Mouse (Mus musculus) thymus, postnatal 10 days (tissue): Measurements from ENCODE around the gene Nxn.

ENCODE experiments used
- DNase-seq, 2 experiments: peaks; one replicate each; pipeline ENCODE4 v3.0.0; 2021; ENCODE audit warnings: low spot score in 2 of 2

The Nxn gene

GRCm38 (mm10) chr11:76363636-76364035 lies 35.3 kb downstream of the Nxn start:
- DNase-seq, result no peak

GRCm38 (mm10) chr11:76363178-76363577 lies 35.8 kb downstream of the Nxn start:
- DNase-seq, result no peak

GRCm38 (mm10) chr11:76361422-76361821 lies 37.5 kb downstream of the Nxn start:
- no peak for DNase-seq

- no peak for DNase-seq
These were observed 38.7 kb downstream of the Nxn start for GRCm38 (mm10) chr11:76360255-76360654.

GRCm38 (mm10) chr11:76358628-76359320 lies 40.2 kb downstream of the Nxn start:
- DNase-seq, result no peak

- no peak for DNase-seq
These were observed 41.5 kb downstream of the Nxn start for GRCm38 (mm10) chr11:76357464-76357863.

- DNase-seq, result no peak
These were observed 42.8 kb downstream of the Nxn start for GRCm38 (mm10) chr11:76356091-76356490.

- no peak for DNase-seq
These were observed 43.5 kb downstream of the Nxn start for GRCm38 (mm10) chr11:76355425-76355824.

GRCm38 (mm10) chr11:76352861-76353558 lies 45.9 kb downstream of the Nxn start:
- DNase-seq, result no peak

- no peak for DNase-seq
These were observed 47.3 kb downstream of the Nxn start for GRCm38 (mm10) chr11:76351624-76352011.

- no peak for DNase-seq
These were observed 47.9 kb downstream of the Nxn start for GRCm38 (mm10) chr11:76350931-76351623.

- no peak for DNase-seq
These were observed 49.1 kb downstream of the Nxn start for GRCm38 (mm10) chr11:76349833-76350232.

GRCm38 (mm10) chr11:76347589-76347988 lies 51.4 kb downstream of the Nxn start:
- DNase-seq, result no peak

- no peak for DNase-seq
These were observed 55.9 kb downstream of the Nxn start for GRCm38 (mm10) chr11:76343031-76343430.

GRCm38 (mm10) chr11:76341884-76342645 lies 56.9 kb downstream of the Nxn start:
- DNase-seq, result no peak

GRCm38 (mm10) chr11:76341163-76341562 lies 57.8 kb downstream of the Nxn start:
- no peak for DNase-seq

GRCm38 (mm10) chr11:76339830-76340229 lies 59.1 kb downstream of the Nxn start:
- no peak for DNase-seq

- no peak for DNase-seq
These were observed 59.8 kb downstream of the Nxn start for GRCm38 (mm10) chr11:76339141-76339540.

GRCm38 (mm10) chr11:76338656-76339055 lies 60.3 kb downstream of the Nxn start:
- DNase-seq, result no peak

GRCm38 (mm10) chr11:76337764-76338163 lies 61.2 kb downstream of the Nxn start:
- DNase-seq, result peak; percentile 31 to 63

- no peak for DNase-seq
These were observed 61.7 kb downstream of the Nxn start for GRCm38 (mm10) chr11:76337236-76337635.

- no peak for DNase-seq
These were observed 62.7 kb downstream of the Nxn start for GRCm38 (mm10) chr11:76336224-76336623.
